Mouse (Mus musculus) spleen, postnatal 14 days (tissue): ENCODE measurements around the gene Cubn.

Experiments used
- DNase-seq, 2 experiments: peaks; one replicate each; pipeline ENCODE4 v3.0.0; 2021 to 2022; ENCODE audit warnings: low spot score in 2 of 2

Cubn gene

DNA sequence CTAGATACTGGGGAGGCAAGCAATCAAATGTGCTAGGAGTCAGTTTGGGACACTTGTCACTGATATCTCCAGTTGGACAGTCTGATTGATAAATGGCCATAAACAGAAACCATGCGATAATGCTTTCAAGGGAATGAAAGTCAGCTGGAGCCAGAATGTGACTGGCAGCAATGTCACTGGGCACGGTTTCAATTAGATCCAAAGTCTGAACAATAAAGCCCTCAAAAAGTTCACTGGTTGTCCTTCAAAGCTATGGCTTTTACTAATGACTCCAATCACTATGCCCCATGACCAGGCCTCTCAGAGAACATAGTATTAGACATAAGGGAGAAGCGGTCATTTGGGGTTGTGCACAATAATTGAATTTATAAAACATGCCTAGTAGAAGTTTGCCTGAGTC lies 7.0 kb downstream of the Cubn start:
- no peak for DNase-seq

DNA sequence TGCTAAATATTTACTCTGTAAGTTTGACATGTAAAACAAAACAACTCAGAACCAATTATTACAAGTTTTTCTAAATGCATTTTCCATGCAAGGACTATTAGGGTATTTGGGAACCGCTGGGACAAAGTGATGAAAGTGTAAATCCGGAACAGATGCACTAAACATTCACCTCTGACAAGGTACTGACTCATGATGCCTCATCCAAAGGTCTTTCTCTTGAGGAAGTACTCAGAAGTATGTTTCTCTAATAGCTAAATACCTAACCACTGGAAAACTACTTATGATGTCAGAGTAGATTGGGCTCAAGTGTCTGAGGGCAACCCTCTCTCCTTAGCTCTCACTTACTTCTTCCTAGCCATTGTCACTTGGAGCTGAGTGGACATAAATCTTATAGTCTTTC lies 10.9 kb downstream of the Cubn start:
- no peak for DNase-seq

DNA sequence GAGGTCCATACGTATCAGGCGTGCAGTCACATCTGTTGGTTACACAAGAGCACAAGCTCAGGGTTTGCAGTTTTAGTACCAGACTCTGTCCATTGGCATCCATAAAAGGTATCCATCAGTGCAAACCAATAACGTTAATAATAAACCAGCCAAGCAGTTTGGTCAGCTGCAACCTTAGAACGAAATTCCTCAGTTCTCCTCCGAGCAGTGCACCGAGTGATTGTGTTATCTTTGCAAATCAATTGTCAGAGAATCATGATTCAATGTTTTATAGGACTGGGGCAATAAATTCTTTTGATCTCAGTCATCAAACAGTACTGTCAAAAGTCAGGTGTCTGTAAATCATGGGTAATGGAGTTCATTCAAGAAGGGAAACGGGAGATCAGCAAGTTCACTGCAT lies 12.4 kb downstream of the Cubn start:
- no peak for DNase-seq

DNA sequence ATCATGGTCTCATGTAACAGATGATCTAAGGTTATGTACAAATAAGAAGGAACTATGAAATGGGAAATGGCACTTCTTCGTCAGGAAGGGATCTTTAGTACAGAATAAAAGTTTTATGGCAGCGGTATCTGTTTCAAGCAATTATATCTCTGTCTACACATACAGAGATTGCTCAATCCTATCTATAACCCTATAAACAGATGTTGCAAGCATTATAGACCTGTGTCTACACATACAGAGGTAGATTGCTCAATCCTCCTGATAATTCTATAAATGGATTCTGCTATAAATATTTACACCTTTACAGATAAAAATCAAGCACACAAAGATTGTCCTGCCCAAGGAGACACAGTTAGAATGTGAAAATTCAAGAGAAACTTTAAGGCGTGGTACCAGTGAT lies 21.5 kb downstream of the Cubn start:
- DNase-seq, result no peak

DNA sequence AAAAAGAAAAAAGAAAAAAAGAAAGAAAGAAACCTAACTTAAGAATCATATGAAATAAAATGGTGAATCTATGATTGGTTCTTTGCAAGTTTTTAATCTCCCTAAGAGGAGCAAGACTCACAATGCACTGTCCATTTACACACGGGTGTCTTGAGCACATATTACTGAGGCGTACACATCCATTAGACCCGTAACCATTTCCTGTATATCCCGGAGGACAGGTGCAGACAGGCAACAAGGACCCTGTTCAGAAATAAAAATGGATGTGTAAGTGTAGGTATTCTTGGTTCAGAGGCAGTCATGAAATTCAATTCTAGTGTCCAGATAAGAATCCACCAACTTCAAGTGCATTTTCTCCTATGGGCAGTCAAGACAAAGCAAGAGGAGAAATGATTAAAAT lies 22.0 kb downstream of the Cubn start:
- no peak for DNase-seq

DNA sequence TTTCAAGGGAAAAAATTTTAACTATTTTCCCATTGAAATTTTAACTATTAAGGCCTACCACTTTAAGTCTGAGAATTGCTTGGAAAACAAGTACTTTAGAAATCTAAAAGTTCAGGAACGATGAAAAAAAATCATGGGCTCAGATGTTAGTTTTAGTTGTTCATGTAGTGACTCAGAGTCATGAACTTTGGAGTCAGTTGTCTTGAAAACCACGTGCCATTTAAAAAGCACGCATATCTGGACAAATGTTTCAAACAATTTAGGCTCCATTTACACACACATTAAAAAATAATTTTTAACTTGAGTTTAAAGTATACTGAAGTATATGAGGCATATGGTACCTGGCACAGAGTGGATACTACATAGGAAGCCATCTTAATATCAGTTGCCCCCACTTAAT lies 24.9 kb downstream of the Cubn start:
- DNase-seq, result no peak

DNA sequence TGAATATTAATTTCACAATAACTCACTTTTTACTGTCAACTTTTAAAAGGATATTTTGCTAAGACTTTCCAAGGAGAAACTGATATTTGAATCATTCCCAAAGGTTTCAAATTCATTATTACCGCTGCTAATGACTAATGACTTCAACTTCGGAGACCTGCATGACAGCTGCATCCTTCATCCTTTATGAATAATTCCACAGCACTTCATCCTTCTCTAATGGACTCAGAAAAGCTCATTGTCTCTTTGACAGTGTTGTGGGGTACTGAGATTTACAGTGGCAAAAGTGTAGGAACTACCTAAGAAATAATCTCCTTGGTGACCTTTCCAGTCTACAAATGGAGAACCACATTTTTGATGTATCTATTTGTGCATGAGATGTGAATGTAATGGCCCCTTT lies 33.5 kb downstream of the Cubn start:
- DNase-seq, result no peak

DNA sequence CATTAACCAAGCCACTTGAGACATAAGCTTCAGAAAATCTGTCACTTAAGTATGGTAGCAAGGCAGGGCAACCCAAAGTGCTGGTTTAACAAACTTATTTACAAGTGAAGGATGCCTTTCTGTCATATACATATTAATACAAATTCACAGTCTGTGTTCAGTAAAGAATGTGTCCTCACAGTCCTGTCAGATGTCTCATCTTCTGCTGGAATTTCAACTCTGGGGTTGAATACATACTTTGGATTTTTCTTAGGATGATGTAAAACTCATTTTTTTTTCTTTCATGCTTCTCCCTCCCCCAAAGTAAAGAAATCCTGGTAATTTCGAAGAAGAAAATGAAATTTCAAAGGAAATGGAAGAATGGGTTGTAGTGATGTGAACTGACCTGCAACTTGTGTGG lies 34.8 kb downstream of the Cubn start:
- DNase-seq, result no peak

DNA sequence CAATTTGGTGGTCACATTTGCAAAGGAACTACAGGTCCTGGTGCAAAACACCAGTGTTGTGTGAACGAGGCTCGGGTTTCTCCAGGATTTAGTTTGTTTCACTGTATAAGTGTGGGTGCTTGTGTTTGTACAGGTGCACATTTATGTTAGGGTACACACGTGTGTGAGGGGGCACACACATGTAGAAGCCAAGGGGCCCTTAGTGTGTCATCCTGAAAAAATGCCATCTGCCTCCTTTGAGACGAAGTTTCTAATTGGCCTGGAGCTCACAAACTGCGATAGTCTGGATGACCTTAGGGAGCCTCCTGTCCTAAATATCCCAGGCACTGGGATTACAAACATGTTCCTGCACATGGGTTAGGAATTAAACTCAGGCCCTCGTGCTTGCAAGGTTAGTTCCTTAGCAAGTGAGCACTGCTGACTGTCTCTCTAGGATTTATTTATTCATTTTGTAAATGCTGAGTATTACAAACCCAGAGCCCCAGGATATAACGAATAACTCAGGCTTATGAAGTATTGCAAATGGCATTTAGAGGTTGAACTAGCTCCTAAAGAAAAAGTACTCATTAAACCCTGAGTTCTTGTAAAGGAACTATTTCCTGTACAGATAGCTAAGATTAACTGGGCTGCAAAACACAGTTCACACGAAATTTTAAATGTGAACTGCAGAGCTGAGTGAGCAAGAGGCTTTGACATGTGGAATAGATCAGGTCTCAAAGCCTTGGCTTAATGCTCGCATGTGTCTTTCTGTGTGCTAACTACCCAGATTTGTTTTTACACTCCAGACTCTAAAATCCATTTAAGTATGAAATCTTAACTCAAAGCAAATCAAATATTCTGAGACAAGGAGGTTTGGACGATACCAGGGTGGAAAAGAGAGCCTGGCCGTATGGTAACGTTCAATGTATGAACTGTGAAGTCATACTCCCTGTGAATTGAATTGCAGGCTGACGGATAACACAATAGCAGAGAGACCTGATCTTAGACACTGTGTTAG lies 39.8 kb downstream of the Cubn start:
- DNase-seq, result no peak

DNA sequence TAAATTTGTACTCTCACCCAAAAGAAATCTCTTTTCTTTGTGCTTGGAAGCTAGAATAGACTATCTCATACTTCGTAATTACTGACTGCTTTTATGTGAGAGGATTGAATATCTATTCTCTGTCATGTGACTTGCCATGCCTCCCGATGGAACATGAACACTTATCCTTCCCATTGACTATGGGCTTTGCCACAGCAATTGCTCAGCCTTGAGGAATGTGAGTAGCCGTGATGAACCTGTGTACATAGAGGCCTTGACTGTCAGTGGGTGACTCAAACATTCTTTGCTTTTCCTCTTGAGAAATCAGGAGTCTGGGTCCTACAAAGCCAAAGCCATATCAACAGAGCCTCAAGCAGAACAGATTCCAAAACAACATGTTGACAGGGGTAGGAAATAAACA lies 40.7 kb downstream of the Cubn start:
- no peak for DNase-seq

DNA sequence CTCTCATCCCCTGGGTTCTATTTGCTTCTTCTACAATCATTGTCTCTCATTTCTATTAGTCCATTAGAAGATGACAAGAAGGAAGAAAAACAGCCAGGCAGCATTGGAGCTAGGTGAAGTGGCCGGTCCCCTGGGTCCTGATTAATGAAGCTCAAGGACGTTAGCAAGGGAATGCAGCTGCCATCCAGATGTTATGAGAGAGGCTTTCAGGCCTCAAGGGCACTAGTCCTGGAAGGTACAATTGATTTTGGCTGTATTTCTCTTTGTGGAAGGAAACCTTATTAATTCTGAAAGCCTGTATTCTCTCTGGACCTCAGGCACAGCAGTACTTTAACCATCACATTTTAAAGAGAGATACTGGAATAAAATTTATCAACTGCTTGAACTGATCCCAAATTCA lies 41.1 kb downstream of the Cubn start:
- DNase-seq, result no peak

DNA sequence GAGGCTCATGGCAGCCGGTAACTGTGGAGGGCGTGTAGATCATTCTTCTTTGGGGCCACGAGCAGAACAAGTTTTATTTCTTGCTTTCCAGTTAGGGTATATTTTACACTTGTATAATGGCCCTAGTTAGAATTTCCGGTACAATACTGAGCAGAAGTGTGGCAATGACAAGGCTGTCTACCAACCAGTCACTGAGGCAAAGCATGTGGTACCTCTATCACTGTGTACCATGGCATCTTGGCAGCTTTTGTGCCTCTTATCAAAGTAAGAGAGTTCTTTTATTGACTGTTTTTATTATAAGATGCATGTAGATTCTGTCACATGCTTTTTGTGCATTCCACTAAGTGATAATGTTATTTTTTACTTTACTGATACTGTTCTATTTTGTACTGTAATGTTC lies 46.5 kb downstream of the Cubn start:
- DNase-seq, result no peak

DNA sequence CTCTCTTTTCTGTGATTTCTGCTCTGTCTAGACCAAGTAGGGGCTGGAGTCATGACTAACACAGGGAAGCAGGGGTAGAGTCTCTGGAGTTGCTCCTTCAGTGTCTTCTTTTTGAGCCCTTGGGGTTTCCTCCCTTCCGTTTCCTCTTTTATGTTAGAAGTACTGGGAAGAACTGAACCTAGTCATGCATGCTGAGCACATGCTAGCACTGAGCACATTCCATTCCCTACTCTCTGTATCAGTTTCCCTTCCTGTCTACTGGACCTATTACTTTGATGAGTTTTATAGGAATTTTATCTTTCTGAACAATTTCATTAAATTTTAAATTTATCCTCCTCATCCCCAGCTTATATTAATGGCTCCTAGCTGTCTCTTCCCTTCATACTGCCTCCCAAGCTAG lies 52.6 kb downstream of the Cubn start:
- DNase-seq, result no peak

DNA sequence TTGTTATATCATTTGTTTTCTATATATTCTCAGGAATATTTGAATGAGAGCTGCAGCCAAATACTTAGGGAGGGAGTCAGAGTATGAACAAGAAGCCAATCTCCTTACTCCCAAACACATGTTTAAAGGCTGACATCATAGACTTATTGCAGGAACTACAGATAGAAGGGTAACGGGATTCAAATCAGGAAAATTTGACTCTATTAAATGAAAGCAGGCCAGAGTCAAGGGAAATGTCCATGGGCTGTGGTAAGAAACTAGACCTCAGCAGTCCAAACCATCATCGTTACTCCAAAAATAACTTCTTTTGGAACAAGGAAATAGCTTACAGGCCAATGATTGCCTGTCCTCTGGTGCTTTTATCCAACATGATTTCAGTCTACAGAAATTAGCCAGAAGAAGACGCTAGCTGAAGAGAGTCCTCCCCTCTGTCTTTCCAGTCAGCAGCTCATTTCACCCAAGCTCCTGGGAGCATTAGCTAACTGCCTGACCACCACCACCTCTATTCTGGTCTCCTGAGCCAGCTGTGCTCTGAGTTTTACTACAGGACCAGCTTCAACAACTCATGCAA lies 53.3 kb downstream of the Cubn start:
- no peak for DNase-seq

DNA sequence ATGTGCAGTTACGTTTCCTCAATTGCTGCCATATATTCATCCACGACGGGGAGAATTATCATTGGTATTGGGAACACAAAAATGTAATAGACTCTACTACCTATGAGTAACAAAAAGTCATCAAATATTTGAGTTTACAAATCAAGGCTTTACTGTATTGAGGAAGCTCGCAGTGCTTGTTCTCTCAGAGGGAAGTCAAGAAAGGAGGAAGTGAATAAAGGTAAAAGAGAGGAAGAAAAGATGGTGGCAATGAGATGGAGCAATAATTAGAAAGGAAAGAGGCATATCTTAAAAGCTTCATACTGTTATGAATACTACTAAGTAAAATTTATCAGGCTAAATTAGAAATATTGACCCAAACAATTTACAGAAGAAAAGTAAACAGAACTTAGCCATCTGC lies 59.6 kb downstream of the Cubn start:
- DNase-seq, result no peak

DNA sequence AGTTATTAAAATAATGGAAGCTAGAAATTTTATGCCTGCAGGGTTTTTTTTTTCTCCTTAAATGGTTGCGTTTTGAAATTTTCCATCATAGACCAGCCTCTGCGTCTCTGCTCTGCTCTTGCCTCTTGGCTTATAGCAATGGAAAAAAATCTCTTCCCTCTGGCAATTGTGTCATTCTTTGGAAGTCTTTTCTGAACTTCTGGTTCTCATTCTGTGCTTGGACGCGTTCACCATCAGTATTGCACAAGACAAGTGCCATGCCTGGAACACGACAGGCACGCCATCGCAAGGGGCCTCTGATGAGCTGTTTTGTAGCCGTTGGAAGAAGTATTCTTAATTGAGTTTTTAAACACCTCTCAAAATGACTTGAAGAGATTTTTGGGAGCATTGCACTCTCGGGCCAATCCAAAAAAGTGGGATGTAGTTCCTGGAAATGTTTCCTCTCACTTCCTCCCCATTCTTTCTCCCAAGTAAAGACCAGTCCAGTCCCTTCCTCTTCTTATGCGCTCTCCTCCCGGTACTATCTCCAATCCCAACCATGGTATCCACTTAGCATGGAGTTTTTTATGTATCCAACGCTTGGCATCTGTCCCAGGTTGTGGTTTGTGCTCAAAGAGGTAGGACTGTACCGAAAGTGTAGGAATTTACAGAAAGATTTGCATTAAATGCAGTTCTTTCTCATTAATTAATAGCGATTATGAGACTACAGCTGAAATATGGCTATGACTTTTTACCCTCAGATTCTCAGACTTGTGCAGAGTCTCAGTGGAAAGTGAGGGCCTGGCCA lies 69.4 kb downstream of the Cubn start:
- DNase-seq, result no peak

DNA sequence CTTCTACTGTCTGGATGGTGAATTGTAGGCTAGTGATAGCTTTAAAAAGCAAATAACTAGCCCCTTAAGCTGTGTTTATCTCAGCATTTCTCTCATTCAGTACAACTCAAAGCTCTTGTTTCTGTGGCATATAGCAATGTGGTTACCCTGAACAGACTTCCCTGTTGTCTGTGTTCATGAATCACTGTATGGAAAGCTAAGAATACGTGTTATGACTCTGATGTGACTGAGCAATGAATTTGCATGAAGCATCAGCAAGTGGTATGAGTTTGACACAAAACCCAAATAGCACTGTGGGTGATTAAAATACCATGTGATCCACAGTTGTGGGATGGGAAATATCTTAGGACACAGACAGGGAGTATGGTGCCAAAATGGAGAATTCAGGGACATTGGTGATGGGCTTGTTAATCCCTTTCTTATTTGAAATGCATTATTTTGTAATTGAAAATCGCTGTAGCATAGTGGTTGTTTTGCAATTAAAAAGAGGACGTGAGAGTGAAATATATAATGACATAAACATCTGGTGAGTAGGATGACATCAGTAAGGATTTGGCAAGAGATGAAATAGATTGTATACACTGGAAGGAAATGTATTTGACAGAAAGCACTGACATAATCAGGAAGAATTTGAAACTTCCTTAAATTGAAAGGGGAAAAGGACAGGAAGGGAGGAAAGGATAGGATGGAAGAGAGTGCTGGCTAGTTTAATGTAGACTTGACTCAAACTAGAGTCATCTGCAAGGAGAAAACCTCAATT lies 74.7 kb downstream of the Cubn start:
- no peak for DNase-seq

DNA sequence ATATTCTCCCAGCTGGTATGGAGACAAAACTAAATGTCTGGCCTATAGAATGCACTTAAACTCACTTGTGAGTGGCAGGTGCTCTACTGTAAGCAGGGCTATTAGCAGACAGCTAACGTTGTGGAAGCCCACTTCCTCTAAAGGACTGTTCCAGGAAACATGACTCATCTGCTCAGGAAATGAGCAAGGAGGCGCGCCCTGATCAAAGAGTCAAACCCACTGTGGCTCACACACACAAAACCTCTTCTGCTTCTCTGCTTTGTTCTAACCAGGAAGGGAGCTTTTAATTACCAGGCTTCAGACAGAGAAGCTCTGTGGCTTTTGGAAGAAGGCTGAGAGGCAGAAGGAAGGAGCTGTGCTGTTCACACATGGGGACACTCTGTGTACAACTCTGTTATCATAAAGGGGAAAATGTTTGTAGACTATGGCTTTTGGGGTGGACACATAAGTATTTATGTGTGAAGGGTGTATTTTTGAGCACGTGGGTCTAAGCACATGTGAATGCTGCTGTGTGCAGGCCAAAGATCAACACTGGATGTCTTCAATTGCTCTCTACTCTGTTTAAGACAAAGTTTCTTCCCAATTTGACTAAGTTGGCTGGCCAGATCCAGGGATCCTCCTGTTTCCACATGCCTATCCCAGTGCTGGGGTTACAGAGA lies 78.0 kb downstream of the Cubn start:
- peak; percentile 20 to 39 for DNase-seq

DNA sequence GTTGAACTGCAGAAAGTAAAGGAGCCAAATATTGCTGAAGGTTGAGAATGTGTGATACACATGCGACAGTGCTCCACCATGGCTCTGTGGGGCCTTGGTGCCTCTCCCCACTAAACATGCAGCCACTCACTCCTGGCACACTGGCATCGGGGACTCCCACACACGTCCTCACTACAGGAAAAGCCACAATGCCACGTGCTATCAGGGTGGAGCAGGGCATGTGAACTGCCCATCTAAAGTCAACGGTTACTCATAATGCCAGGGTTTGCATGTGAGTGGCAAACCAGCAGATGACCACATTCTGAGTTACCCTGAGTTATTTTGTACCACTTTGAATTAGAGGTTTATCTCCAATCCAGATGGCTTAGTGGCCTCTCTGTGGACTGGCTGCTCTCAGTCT lies 81.0 kb downstream of the Cubn start:
- no peak for DNase-seq

DNA sequence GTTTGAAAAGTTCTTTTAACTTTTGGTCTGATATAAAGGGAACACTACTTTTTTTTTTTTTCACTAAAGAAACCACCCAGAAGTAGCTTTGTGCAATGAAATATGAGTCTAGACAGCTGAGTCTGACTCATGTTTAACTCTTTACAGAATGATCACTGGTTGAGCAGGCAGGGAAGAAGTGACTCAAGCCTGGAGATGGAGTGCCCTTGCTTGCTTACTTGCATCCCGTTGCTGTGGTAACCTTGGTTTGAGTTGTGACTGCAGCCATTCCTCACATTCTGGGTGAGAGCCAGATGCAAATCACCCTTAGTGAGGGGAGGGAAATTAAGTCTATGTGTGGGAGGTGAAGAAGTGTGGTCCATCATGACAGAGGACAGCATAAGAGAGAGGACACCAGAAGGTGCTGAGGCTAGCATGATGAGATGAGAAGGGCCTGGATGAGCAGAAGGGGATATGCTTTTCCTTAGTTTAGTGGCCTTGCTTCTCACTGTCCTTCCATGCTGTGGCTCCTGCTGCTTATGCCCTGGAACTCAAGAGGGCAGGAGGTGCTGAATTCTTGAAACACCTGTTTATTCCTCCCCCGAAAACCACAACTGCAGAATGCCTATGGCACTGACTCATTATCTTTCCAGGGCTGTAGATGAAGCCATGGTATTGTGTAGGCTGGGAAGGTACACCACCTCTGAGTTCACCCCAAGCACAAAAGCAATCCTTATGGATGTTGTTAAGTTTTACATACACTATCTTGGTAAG lies 81.7 kb downstream of the Cubn start:
- DNase-seq, result no peak

DNA sequence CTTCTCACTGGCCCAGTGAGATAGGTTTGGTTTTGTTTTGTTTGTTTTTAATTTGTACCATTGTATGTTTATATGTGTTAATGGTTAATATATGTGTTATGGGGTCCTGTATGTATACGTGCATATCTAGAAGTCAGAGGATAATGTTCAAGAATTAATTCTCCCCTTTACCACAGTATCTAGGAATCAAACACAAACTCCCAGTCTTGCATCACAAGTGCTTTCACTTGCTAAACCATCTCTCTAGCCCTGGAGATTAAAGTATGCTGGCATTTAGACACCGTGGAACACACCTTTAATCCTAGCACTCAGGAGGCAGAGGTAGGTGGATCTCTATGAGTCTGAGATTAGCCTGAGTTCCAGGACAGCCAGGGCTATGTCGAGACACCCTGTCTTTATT lies 83.3 kb downstream of the Cubn start:
- no peak for DNase-seq
